Mouse (Mus musculus) cerebellum, adult 2 months (tissue): ENCODE measurements around the gene Npas3.

Experiments
- CTCF ChIP-seq: fragments of 200-500 bp; IDR thresholded peaks from 2 replicates; pipeline ENCODE4 v1.5.1; 2011; ENCODE audit warnings: low read depth, mild to moderate bottlenecking, control low read depth, low read length, moderate library complexity, borderline replicate concordance; ENCODE audit not compliant: insufficient read depth
- POLR2A ChIP-seq: fragments of 200-500 bp; IDR thresholded peaks from 2 replicates; pipeline ENCODE4 v1.6.1; 2011; ENCODE audit warnings: low read length, control low read depth, borderline replicate concordance; ENCODE audit not compliant: insufficient read depth

GRCm38 (mm10) chr12:53629483-53630120 is 381.1 kb downstream of the Npas3 start:
- TF ChIP-seq CTCF = no peak
- TF ChIP-seq POLR2A = no peak
